ENCODE assay signal across 7 mouse cellular contexts in the genomic region with DNA sequence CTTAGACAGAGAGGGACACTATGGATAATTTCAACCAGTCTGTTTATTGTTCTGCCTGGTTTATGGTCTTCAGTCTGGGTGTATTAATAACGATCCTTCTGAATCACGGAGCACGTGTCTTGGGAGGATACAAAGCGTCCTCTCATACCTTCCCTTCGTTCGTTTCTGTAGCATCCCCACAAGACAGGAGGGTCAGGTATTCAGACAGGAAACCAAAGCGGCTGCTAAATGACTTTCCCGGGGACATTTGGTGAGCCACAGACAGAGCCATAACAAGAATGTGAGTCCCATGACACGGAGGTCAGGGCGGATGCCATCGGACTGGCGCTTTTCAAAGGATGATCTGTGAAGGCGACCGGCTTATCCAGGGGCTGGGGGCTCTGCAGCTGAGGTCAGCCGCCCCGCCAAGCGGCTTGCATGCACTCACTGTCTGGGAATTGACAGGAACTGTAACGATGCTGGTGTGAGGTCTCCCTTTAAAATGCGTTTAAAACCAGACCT.
A peak's percentile ranks its signal among the peaks of the same experiment; 100 is the strongest.
DNase-seq lines count a peak whose midpoint lies in the region; ATAC-seq and TF ChIP-seq lines count a peak whose summit lies in the region.

No protein-coding gene starts in this region.

- intact Hi-C loops in left cerebral cortex, adult 2 months (cut with DNase I): no loop called here

- no peak for TF ChIP-seq EP300 in ES-Bruce4 (IDR thresholded peaks at IDR 0.05; ENCODE audit: insufficient read depth, low read depth, low read length)

- H3K36me3 ChIP-seq in ES-Bruce4 (ENCODE audit: control insufficient read depth, insufficient read depth, low read length, poor library complexity, severe bottlenecking): no peaks in the 10 kb centered on the region
- H3K36me3 ChIP-seq in hindbrain, embryonic 14.5 days (replicated peaks; ENCODE audit: control insufficient read depth, insufficient read depth): no peaks in the 10 kb centered on the region
- no peaks in the 10 kb centered on the region for H3K36me3 ChIP-seq in midbrain, embryonic 11.5 days (ENCODE audit: control insufficient read depth, insufficient read depth, low read length)

- no peak overlapping the region for H3K9ac ChIP-seq in ES-Bruce4 (ENCODE audit: low read depth, poor library complexity, severe bottlenecking)
- H3K9ac ChIP-seq in hindbrain, embryonic 14.5 days: peak overlapping the region; percentile 47
- H3K9ac ChIP-seq in midbrain, embryonic 11.5 days (ENCODE audit: low read length): peak overlapping the region; percentile 30; the same call in 1 of the 2 replicates

- no peak for TF ChIP-seq POLR2A in ES-Bruce4 (IDR thresholded peaks at IDR 0.05; ENCODE audit: insufficient read depth, low read length)
- no peak for TF ChIP-seq POLR2A in brain, embryonic 14.5 days (IDR thresholded peaks at IDR 0.05; ENCODE audit: borderline replicate concordance, extremely low read depth, insufficient read depth, insufficient read length, poor library complexity, severe bottlenecking)

- peak overlapping the region; percentile 28 for H3K4me3 ChIP-seq in ES-Bruce4 (ENCODE audit: low read depth, low read length)
- H3K4me3 ChIP-seq in hindbrain, embryonic 14.5 days (replicated peaks; ENCODE audit: low read length): peak overlapping the region; percentile 13; the same call in 1 of the 2 replicates
- H3K4me3 ChIP-seq in midbrain, embryonic 11.5 days (ENCODE audit: low read depth, low read length): no peak overlapping the region
- no peak overlapping the region for H3K4me3 ChIP-seq in left cerebral cortex, adult 2 months

- no peaks in the 10 kb centered on the region for H3K9me3 ChIP-seq in ES-Bruce4 (replicated peaks; ENCODE audit: control insufficient read depth, insufficient read depth, low read length, poor library complexity, severe bottlenecking)
- no peaks in the 10 kb centered on the region for H3K9me3 ChIP-seq in hindbrain, embryonic 14.5 days (ENCODE audit: control insufficient read depth, low read length)
- H3K9me3 ChIP-seq in midbrain, embryonic 11.5 days (ENCODE audit: control insufficient read depth, low read length): no peaks in the 10 kb centered on the region

- no peak for TF ChIP-seq CTCF in ES-Bruce4 (IDR thresholded peaks at IDR 0.05; ENCODE audit: low read depth, low read length)
- TF ChIP-seq CTCF in brain, embryonic 14.5 days (IDR thresholded peaks at IDR 0.05; ENCODE audit: borderline replicate concordance, extremely low read depth, insufficient read depth, insufficient read length): no peak
- no peak for TF ChIP-seq CTCF in left cerebral cortex, adult 2 months (IDR thresholded peaks at IDR 0.05)

- peak overlapping the region; percentile 50 for H3K4me2 ChIP-seq in hindbrain, embryonic 14.5 days (replicated peaks)
- peak overlapping the region; percentile 38 for H3K4me2 ChIP-seq in midbrain, embryonic 11.5 days

- H3K4me1 ChIP-seq in ES-Bruce4 (ENCODE audit: control insufficient read depth, insufficient read depth, low read length): no peaks in the 10 kb centered on the region
- H3K4me1 ChIP-seq in hindbrain, embryonic 14.5 days (replicated peaks; ENCODE audit: control insufficient read depth, insufficient read depth, low read length): no peaks in the 10 kb centered on the region; the same call in 1 of the 2 replicates
- H3K4me1 ChIP-seq in midbrain, embryonic 11.5 days (ENCODE audit: control insufficient read depth, insufficient read depth, low read length): 0 out of 2 replicates have a peak, but pooled peaks cover 2% of the 10 kb centered on the region

- WGBS in hindbrain, embryonic 14.5 days: 11% methylated on average over 19 of the region's 19 CpGs
- WGBS in midbrain, embryonic 11.5 days: 14% methylated on average over 19 of the region's 19 CpGs

- no peaks in the 10 kb centered on the region; the same call in 1 of the 2 replicates for H3K27me3 ChIP-seq in ES-Bruce4 (ENCODE audit: control insufficient read depth, insufficient read depth, low read length, poor library complexity, severe bottlenecking)
- H3K27me3 ChIP-seq in hindbrain, embryonic 14.5 days (ENCODE audit: control insufficient read depth, insufficient read depth, low read length): no peaks in the 10 kb centered on the region
- H3K27me3 ChIP-seq in midbrain, embryonic 11.5 days (ENCODE audit: control insufficient read depth, insufficient read depth, low read length): no peaks in the 10 kb centered on the region

- ATAC-seq in hindbrain, embryonic 14.5 days (ENCODE audit: low FRiP score): no peak
- peak; percentile 88 for ATAC-seq in midbrain, embryonic 11.5 days (ENCODE audit: low FRiP score)
- ATAC-seq in inflammation-experienced regulatory T-cells, adult 6 months: no peak

- no peak overlapping the region for H3K27ac ChIP-seq in ES-Bruce4 (ENCODE audit: insufficient read depth, low read length)
- H3K27ac ChIP-seq in hindbrain, embryonic 14.5 days: no peak overlapping the region
- no peak overlapping the region for H3K27ac ChIP-seq in midbrain, embryonic 11.5 days (ENCODE audit: low read depth, low read length)
- no peak overlapping the region for H3K27ac ChIP-seq in left cerebral cortex, adult 2 months

- DNase-seq in brain, embryonic 14.5 days (ENCODE audit: low read depth): peak; percentile 29
- DNase-seq in hindbrain, embryonic 14.5 days (ENCODE audit: low spot score): no peak
- peak; percentile 92 for DNase-seq in midbrain, embryonic 11.5 days (ENCODE audit: low spot score, missing footprints)
- DNase-seq in layer of hippocampus, adult 9-10 months (ENCODE audit: low spot score): no peak
- no peak for DNase-seq in left cerebral cortex, adult 2 months (ENCODE audit: extremely low spot score in 1 of 2, low spot score in 2 of 2)

Comparison
In these comparisons a context has a peak if more than half of its experiments do, and no peak if none do; other contexts are left out.
1. H3K4me3 ChIP-seq: peak in ES-Bruce4 (single experiment) and hindbrain, embryonic 14.5 days (single experiment); none in midbrain, embryonic 11.5 days (single experiment) and left cerebral cortex, adult 2 months (single experiment).
2. DNase-seq: peak in brain, embryonic 14.5 days (single experiment) and midbrain, embryonic 11.5 days (single experiment); none in hindbrain, embryonic 14.5 days (single experiment), layer of hippocampus, adult 9-10 months (single experiment) and left cerebral cortex, adult 2 months (0 of 2).